Mouse (Mus musculus) regulatory T cell (primary cell): ENCODE results near the gene Wdr95.

Source experiments
- in situ Hi-C: fragments of 300-600 bp; cut with MboI, MseI; formaldehyde crosslinking; loops from one replicate; pipeline ENCODE4 v1.15.1; 2025; ENCODE audit warnings: high pct_unique_total_duplicates

Wdr95 gene

GRCm38 (mm10) chr5:149577449-149577848 lies 49.0 kb downstream of the Wdr95 start:
- in situ Hi-C loops: no loop called here

GRCm38 (mm10) chr5:149582642-149583262 lies 54.3 kb downstream of the Wdr95 start:
- in situ Hi-C loops: no loop called here

- in situ Hi-C loops: no loop called here
Measured at GRCm38 (mm10) chr5:149583507-149583906, 55.0 kb downstream of the Wdr95 start.

GRCm38 (mm10) chr5:149584154-149584655 lies 55.7 kb downstream of the Wdr95 start:
- in situ Hi-C loops: no loop called here

GRCm38 (mm10) chr5:149585231-149585630 lies 56.8 kb downstream of the Wdr95 start:
- in situ Hi-C loops: no loop called here

GRCm38 (mm10) chr5:149585910-149586309 lies 57.4 kb downstream of the Wdr95 start:
- in situ Hi-C loops: no loop called here

- in situ Hi-C loops: no loop called here
Measured at GRCm38 (mm10) chr5:149587327-149587895, 58.9 kb downstream of the Wdr95 start.

- in situ Hi-C loops: no loop called here
Measured at GRCm38 (mm10) chr5:149588814-149589534, 60.5 kb downstream of the Wdr95 start.

- in situ Hi-C loops: no loop called here
Measured at GRCm38 (mm10) chr5:149589932-149590331, 61.5 kb downstream of the Wdr95 start.

- in situ Hi-C loops: no loop called here
Measured at GRCm38 (mm10) chr5:149594215-149594614, 65.7 kb downstream of the Wdr95 start.

GRCm38 (mm10) chr5:149597351-149597750 lies 68.9 kb downstream of the Wdr95 start:
- in situ Hi-C loops: no loop called here

GRCm38 (mm10) chr5:149601996-149602395 lies 73.5 kb downstream of the Wdr95 start:
- in situ Hi-C loops: no loop called here

- in situ Hi-C loops: no loop called here
Measured at GRCm38 (mm10) chr5:149603241-149603640, 74.8 kb downstream of the Wdr95 start.

GRCm38 (mm10) chr5:149607083-149607720 lies 78.7 kb downstream of the Wdr95 start:
- in situ Hi-C loops: no loop called here

- in situ Hi-C loops: no loop called here
Measured at GRCm38 (mm10) chr5:149611476-149612164, 83.1 kb downstream of the Wdr95 start.

- in situ Hi-C loops: no loop called here
Measured at GRCm38 (mm10) chr5:149612165-149612518, 83.7 kb downstream of the Wdr95 start.

- in situ Hi-C loops: no loop called here
Measured at GRCm38 (mm10) chr5:149612740-149613139, 84.3 kb downstream of the Wdr95 start.

GRCm38 (mm10) chr5:149616138-149616537 lies 87.7 kb downstream of the Wdr95 start:
- in situ Hi-C loops: no loop called here

- in situ Hi-C loops: no loop called here
Measured at GRCm38 (mm10) chr5:149616817-149617216, 88.3 kb downstream of the Wdr95 start.

- in situ Hi-C loops: no loop called here
Measured at GRCm38 (mm10) chr5:149617776-149618425, 89.4 kb downstream of the Wdr95 start.

- in situ Hi-C loops: no loop called here
Measured at GRCm38 (mm10) chr5:149622152-149622551, 93.7 kb downstream of the Wdr95 start.
